Mouse (Mus musculus) NIH3T3 (cell line): ENCODE results near the gene Gm43191.
"Not testable (repeated sequence)": the region's sequence is repeated elsewhere in the genome, so short reads cannot be mapped to it uniquely, and the experiment has no call there.

Experiments used
- DNase-seq: peaks from one replicate; pipeline ENCODE4 v3.0.0-alpha.2; 2012; ENCODE audit warnings: low read depth

Gm43191 gene

DNA sequence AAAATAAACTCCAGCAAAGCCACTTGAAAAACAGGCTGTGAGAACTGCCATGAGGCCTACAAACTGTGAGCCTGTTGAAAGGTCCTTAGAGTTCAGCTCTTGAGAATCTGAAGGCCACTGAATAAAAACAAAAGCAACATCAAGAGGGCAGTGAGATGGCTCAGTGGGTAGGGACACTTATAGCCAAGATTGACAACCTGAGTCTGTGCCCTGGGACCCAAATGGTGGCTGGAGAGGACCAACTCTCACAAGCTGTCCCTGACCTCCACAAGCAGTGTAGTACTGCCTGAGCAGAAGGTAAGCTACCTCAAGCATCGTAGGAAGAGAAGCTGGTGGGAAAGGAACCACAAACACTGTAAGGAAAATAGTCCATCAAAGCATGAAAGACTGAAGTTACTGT is at the start of gene Gm43191:
Gm43191 (minus strand) TSS at position 101 of the 400 bp plus-strand sequence.
- no peak for DNase-seq

DNA sequence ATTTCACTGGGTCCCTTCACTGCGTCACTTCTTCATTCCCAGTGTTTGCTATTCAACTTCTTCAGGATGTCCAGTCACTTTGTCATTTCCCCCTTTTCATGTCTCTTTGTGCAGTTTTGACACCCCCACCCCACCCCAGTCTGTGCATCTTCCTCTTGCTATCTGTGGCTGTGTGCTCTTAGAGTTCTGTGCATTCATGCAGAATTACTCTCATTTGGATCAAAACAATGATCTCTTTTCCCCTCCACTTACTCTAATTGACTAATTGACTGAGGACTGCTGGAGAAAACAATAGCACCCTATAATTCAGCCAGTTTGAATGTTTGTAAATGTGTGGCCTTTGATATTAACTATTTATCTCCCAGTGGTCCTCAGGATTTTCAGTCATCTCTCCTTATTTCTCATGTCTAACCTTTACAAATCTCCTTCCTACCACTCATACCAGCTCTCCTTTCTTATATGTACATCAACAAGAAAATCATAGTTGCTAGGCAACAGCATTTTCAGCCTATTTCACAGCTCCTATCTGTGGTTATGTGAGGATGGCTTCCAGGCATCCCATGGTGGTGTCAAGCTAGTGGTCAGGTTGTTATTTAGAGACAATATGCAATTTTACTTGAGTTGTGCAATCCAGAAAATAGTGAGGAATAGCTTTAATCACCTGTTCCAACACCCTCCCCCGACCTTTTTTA is 48.6 kb upstream of the Gm43191 start:
- no peak for DNase-seq

GRCm38 (mm10) chr3:116726807-116727206 is 45.7 kb upstream of the Gm43191 start:
- no peak for DNase-seq

- no peak for DNase-seq
Measured at GRCm38 (mm10) chr3:116723496-116724481, 42.7 kb upstream of the Gm43191 start.

- DNase-seq: no peak
Measured at GRCm38 (mm10) chr3:116722980-116723379, 41.9 kb upstream of the Gm43191 start.

DNA sequence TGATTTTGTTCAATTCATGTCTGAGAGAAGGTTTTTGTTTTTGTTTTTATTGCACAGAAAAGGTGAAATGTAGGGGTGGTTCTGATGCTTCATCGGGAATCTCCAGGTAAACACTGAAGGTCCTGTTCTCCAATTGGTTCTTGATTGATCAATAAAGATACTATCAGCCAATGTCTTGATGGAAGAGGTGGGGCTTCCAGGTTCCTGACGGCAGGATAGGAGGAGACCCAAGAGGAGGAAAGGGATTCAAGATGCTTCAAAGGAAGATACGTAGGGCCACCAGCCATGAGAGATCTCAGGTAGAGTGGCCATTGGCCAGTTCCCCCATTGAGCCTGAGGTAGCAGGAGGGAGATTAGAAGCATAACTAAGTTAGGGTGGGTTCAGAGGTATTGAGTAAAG is 37.9 kb upstream of the Gm43191 start:
- no peak for DNase-seq

- DNase-seq: no peak
Measured at GRCm38 (mm10) chr3:116713031-116713430, 32.0 kb upstream of the Gm43191 start.

DNA sequence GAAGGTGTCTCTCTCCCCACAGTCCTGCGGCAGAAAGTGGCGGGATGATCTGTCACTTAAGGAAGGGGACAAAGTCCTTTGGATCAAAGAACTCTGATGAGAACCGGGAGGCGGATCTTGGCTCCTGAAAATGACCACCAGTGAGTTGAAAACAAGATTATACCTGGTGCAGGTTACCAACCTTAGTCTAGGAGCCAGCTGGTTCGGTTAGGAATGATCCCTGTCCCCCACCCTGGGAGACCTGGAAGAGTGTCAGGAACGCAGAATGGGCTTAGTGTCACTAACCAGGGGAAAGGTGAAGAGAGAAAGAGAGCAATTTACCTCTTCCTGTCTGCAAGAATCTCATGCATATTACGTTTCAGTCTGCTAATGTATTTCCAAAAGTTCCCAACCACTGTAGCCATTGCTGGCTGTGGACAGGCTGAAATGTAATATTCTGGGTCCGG is 31.4 kb upstream of the Gm43191 start, which contains the start of gene Slc35a3:
Slc35a3 (minus strand) TSS at position 396 of the 446 bp plus-strand sequence.
- peak; percentile 34 for DNase-seq

GRCm38 (mm10) chr3:116711624-116712435 is 30.8 kb upstream of the Gm43191 start:
- DNase-seq: peak; percentile 87

DNA sequence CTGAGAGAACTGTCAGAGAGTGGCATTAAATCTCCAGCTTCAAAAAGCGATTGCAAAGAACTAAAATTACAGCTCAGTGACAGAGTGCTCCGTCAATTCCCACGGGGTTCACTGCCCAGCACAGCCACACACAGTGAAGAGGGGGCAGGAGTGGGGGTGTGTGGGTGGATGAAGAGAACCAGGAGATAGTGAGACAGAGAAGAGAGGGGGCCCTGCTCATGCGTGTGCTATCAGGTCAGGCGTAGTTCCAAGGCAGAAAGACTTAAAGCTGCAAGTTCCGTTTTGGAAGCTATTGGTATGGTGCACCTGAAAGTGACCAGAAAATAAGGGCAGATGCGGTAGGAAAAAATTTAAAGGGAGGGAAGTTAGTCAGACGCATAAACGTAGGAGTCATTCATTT is 29.9 kb upstream of the Gm43191 start:
- no peak for DNase-seq

DNA sequence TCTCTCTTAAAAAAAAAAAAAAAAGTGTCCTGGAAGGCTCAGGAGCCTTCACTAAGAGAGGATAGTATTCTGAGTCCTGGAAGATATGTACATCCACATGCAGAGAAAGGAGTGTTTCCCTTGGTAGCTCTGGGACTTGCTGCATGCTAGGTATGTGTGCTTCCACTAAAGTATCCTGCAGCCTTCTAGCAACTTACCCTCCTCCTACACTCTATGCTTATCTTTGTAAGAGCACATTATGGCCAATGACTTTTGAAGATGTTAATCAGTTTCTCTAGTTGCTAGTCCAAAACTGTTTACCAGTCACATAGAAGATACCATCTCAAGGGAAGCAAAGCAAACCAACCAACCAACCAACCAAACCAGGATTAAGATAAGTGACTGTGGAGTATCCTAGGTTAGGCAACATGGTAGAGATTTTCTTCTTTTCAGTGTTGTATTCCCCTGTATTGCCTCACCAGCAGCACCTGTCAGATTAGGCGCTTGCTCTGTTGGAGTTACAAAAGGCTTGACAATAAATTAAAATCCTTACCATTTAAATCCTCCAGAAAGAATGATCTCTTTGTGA is 24.7 kb upstream of the Gm43191 start:
- no peak for DNase-seq

DNA sequence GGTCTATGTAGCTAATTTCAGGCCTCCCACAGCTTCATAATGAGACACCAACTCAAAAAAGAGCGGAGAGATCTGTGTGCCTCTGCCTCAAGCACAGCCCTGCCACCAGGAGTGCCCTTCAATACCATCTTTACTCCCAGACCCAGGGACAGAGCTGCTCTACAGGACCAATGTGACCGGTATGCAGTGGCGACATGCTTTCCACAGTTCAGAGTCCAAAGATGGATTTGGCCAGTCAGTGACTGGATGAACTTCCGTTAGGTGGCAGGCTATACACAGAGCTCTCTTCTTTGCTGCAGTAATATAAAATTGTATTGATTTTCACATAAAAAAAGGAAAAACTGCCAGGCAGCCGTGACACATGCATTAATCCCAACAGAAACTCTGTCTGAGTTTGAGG is 22.8 kb upstream of the Gm43191 start:
- no peak for DNase-seq

DNA sequence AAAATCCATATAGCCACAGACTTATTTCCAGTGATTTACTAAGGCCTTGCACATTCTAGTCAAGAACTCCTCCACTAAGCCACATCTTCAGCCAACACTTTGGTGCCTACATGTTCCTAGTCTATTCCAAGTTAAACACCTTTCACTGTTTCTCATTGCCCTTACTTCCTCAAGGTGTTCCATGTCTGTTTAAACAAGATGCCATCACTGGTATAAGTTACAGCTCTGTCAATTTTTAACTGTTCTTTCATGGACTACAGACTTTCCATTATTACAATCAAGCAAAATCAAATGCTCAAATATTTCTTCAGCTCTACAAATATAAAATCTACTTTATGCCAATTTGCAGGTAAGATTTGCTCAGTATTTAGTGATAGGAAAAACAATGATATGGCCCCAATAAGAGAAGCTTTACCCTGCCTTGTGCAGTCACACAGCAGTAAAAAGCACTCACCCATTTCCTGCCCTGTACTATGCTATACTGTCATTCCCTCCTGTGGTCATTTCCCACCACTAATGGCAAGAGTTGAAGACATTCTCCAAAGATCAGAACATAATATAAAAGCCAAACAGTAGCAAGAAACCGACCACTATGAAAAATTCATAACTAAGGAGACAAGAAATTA is 21.7 kb upstream of the Gm43191 start:
- DNase-seq: no peak

DNA sequence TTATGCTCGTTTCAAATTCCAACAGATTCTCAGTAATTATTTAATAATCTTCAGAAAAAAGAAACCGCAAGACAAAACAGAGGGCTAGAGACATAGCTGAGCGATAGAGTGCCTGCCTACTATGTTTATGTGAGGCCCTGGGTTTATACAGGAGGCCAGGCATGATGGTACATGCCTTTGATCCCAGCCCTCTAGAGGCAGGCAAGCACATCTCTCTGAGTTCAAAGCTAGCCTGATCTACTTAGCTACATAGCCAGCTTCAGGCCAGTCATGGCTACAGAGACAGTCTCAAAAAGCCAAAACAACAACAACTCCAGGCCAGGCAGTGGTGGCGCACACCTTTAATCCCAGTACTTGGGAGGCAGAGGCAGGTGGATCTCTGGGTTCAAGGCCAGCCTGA is 20.5 kb upstream of the Gm43191 start:
- DNase-seq: no peak

DNA sequence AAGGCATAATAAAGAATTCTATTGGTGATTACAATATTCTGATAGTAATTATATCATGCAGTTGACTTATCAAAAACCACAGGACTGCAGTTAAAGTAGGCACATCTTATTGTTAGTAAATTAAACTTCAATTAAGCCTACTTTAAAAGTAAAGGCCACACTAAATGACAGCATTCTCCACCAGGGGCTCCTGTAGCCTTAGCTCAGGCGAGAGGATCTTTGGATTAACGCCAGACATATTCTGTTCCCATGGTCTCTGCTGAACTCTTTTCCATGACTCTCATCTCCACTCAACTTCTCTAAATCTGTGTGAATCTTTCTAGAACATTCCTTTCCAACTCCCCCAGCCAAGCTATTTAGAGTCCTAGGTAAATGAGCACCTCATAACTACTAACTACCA is 17.7 kb upstream of the Gm43191 start:
- no peak for DNase-seq

DNA sequence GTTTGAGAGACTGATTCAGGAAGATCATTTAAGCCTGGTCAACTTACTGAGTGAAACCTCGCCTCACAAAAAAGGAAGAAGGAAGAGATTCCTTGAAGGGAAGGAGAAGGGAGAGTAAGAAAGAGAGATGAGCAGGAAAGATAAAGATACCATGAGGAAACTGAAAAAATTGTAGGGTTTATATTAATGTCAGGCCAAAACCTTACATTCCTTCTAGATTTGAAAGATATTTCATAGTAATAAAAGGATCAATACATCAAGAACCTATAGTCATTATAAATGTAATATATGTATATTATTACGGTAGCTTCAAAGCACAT is 14.6 kb upstream of the Gm43191 start:
- DNase-seq: no peak

GRCm38 (mm10) chr3:116694955-116695665 is 14.1 kb upstream of the Gm43191 start:
- no peak for DNase-seq

GRCm38 (mm10) chr3:116694312-116694711 is 13.3 kb upstream of the Gm43191 start:
- no peak for DNase-seq

- not testable (repeated sequence) for DNase-seq
Measured at GRCm38 (mm10) chr3:116664281-116664680, 16.8 kb downstream of the Gm43191 start.

DNA sequence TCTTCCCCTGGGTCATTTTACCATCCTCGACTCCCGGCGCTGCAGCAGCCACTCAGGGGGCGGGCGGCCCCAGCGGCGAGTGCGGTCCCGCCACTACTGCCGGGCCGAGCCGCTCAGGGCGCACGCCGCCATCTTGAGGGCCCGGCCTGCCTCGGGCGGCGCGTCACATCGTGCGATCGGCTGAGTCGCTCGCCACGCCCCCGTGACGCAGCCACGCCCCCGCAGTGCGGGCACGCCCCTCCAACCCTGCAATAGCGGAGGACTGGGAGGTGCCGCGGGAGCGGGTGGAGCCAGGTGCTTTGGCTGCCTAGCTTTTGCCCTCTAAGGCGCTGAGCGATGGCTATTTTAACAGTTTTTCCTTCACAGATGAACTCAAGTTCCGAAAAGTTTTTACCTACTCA is 18.6 kb downstream of the Gm43191 start, which contains the start of gene Mfsd14a:
Mfsd14a (minus strand) TSS at position 215 of the 401 bp plus-strand sequence.
- DNase-seq: peak; percentile 98
